Mouse (Mus musculus): ENCODE results near the gene Hsd17b11.

DNA sequence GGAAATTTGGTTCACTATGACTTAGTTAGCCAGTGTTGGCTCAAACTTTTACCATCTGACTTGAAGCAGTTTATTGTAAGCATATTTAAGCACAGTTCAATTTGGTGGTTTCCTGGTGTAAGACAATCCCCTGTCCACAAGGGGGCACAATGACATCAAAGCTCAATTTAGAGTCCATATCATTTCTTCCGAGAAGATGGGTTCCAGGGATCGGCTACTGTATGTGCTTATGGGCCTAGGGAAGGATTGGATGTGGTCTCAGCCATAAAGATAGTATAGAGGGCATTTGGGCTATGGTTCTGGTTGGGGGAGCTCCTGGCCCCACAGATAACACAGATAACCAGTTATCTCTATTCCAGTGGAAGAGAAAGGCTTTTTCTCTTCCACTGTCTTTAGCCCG is 26.5 kb downstream of the Hsd17b11 start:
- TF ChIP-seq CTCF (IDR thresholded peaks at IDR 0.05; ENCODE audit: low read depth) (peak; percentile 74), EP300 (IDR thresholded peaks at IDR 0.05; ENCODE audit: low read depth) (no peak)

Data from liver, postnatal 0 days (tissue).